Comparison of ENCODE assay signal across 24 mouse cellular contexts in genomic region chr7:64716286-64716685, GRCm38 (mm10).
A peak's percentile ranks its signal among the peaks of the same experiment; 100 is the strongest.
DNase-seq lines count a peak whose midpoint lies in the region; ATAC-seq and TF ChIP-seq lines count a peak whose summit lies in the region.
"Had no signal": no experiment of that assay in that cellular context is flagged by ENCODE, and none has a peak within 500 bp of the region (broad histone marks: within the 10 kb centered on the region; RNA-seq: fewer than 3 reads in every experiment).

No protein-coding gene starts in this region.

- intact Hi-C loops in gastrocnemius, adult 2 months (cut with DNase I), result no loop called here

- H3K4me2 ChIP-seq in kidney, embryonic 16.5 days (replicated peaks; ENCODE audit: low read depth, low read length), result no peak overlapping the region
- H3K4me2 ChIP-seq: embryonic facial prominence, embryonic 12.5 days; forebrain, embryonic 13.5 days had no signal

- H3K4me1 ChIP-seq in kidney, adult 2 months (ENCODE audit: control insufficient read depth, insufficient read depth, low read length), result no peaks in the 10 kb centered on the region
- H3K4me1 ChIP-seq in kidney, embryonic 16.5 days (ENCODE audit: insufficient read depth, low read length), result no peaks in the 10 kb centered on the region
- H3K4me1 ChIP-seq: embryonic facial prominence, embryonic 10.5 days; embryonic facial prominence, embryonic 12.5 days; forebrain, embryonic 13.5 days had no signal

- H3K9ac ChIP-seq in kidney, embryonic 16.5 days (replicated peaks; ENCODE audit: low read length), result no peak overlapping the region
- H3K9ac ChIP-seq: embryonic facial prominence, embryonic 12.5 days; forebrain, embryonic 13.5 days had no signal

- TF ChIP-seq POLR2A in kidney, adult 2 months (IDR thresholded peaks at IDR 0.05; ENCODE audit: low read depth, low read length), result no peak

- ATAC-seq in kidney, embryonic 16.5 days (ENCODE audit: low FRiP score, low TSS enrichment), result no peak
- ATAC-seq: activated CD4-positive, CD25-positive, alpha-beta regulatory T cell, adult 4 months; CD4-positive, CD25-positive, alpha-beta regulatory T cell, adult 4 months; forebrain, embryonic 13.5 days; forebrain, embryonic 16.5 days; Patski had no signal

- no peaks in the 10 kb centered on the region for H3K9me3 ChIP-seq in kidney, embryonic 16.5 days (ENCODE audit: low read length)
- H3K9me3 ChIP-seq: embryonic facial prominence, embryonic 10.5 days; embryonic facial prominence, embryonic 12.5 days; forebrain, embryonic 13.5 days had no signal

- H3K4me3 ChIP-seq in kidney, adult 2 months (ENCODE audit: insufficient read depth, low read depth, low read length), result no peak overlapping the region
- H3K4me3 ChIP-seq in kidney, embryonic 16.5 days (ENCODE audit: low read length), result no peak overlapping the region
- no peak overlapping the region for H3K4me3 ChIP-seq in gastrocnemius, adult 2 months
- H3K4me3 ChIP-seq: embryonic facial prominence, embryonic 10.5 days; embryonic facial prominence, embryonic 12.5 days; forebrain, embryonic 13.5 days had no signal

- DNase-seq in kidney, adult 2 months, result peak; percentile 43
- peak; percentile 5 for DNase-seq in kidney, postnatal 14 days
- DNase-seq in kidney, adult 18-20 months, result no peak
- peak; percentile 59 for DNase-seq in R1 (ENCODE audit: low read depth, low spot score)
- no peak for DNase-seq in gastrocnemius, adult 2 months
- DNase-seq in left cerebral cortex, adult 18-20 months (ENCODE audit: low spot score in 2 of 2), result no peak
- DNase-seq: adrenal gland, adult 8-10 months; adrenal gland, postnatal 14 days; adrenal gland, postnatal 36 days; B cell, adult 2 months; cerebellum, adult 11-12 months; cerebellum, adult 2 months; cerebellum, adult 9-10 months; cerebellum, postnatal 10 days; cerebellum, postnatal 25 days had no signal

- no peaks in the 10 kb centered on the region for H3K27me3 ChIP-seq in kidney, adult 2 months (replicated peaks; ENCODE audit: control insufficient read depth, insufficient read depth, low read length)
- no peaks in the 10 kb centered on the region for H3K27me3 ChIP-seq in kidney, embryonic 16.5 days (ENCODE audit: insufficient read depth, low read length)
- H3K27me3 ChIP-seq: embryonic facial prominence, embryonic 12.5 days; forebrain, embryonic 13.5 days; Patski had no signal

- no peaks in the 10 kb centered on the region for H3K36me3 ChIP-seq in kidney, adult 2 months (ENCODE audit: control insufficient read depth, insufficient read depth, low read length)
- no peaks in the 10 kb centered on the region for H3K36me3 ChIP-seq in kidney, embryonic 16.5 days (ENCODE audit: insufficient read depth, low read length)
- H3K36me3 ChIP-seq: embryonic facial prominence, embryonic 10.5 days; embryonic facial prominence, embryonic 12.5 days; G1E had no signal

- no peak for TF ChIP-seq CTCF in kidney, adult 2 months (conservative IDR thresholded peaks at IDR 0.05; ENCODE audit: insufficient read depth, insufficient read length, low read depth, low read length)
- TF ChIP-seq CTCF in gastrocnemius, adult 2 months (IDR thresholded peaks at IDR 0.05), result no peak

- WGBS in kidney, adult 2 months, result 63% methylated on average over 2 of the region's 2 CpGs
- 79% methylated on average over 2 of the region's 2 CpGs for WGBS in kidney, embryonic 16.5 days

- 0 out of 2 replicates have a peak overlapping the region, but pooled peaks have one; percentile 9 for H3K27ac ChIP-seq in kidney, adult 2 months (ENCODE audit: insufficient read depth, low read depth, low read length)
- H3K27ac ChIP-seq in kidney, embryonic 16.5 days (ENCODE audit: low read length), result no peak overlapping the region
- no peak overlapping the region for H3K27ac ChIP-seq in gastrocnemius, adult 2 months
- H3K27ac ChIP-seq: embryonic facial prominence, embryonic 10.5 days; embryonic facial prominence, embryonic 12.5 days; forebrain, embryonic 13.5 days had no signal

Comparison
In these comparisons a context has a peak if more than half of its experiments do, and no peak if none do; other contexts are left out.
1. DNase-seq: peak in kidney, adult 2 months (single experiment), kidney, postnatal 14 days (single experiment) and R1 (single experiment); none in kidney, adult 18-20 months (single experiment), gastrocnemius, adult 2 months (single experiment) and left cerebral cortex, adult 18-20 months (0 of 2).